Mouse (Mus musculus) lung, adult 2 months (tissue): ENCODE measurements at regions not wholly inside any gene's neighbourhood (a gene's known extent, or its start where the extent isn't known, plus 50 kb on each side); places are given as distances from the start of the nearest gene placed in this dataset.

ENCODE experiments used
- CTCF ChIP-seq: fragments of 200-500 bp; IDR thresholded peaks from 2 replicates; pipeline ENCODE4 v1.5.1; 2011; ENCODE audit warnings: mild to moderate bottlenecking, low read length, control low read depth; ENCODE audit not compliant: insufficient read depth
- POLR2A ChIP-seq: fragments of 200-500 bp; IDR thresholded peaks from 2 replicates; pipeline ENCODE4 v1.6.1; 2011; ENCODE audit warnings: low read depth, mild to moderate bottlenecking, control low read depth, low read length, borderline replicate concordance; ENCODE audit errors: extremely low read depth

DNA sequence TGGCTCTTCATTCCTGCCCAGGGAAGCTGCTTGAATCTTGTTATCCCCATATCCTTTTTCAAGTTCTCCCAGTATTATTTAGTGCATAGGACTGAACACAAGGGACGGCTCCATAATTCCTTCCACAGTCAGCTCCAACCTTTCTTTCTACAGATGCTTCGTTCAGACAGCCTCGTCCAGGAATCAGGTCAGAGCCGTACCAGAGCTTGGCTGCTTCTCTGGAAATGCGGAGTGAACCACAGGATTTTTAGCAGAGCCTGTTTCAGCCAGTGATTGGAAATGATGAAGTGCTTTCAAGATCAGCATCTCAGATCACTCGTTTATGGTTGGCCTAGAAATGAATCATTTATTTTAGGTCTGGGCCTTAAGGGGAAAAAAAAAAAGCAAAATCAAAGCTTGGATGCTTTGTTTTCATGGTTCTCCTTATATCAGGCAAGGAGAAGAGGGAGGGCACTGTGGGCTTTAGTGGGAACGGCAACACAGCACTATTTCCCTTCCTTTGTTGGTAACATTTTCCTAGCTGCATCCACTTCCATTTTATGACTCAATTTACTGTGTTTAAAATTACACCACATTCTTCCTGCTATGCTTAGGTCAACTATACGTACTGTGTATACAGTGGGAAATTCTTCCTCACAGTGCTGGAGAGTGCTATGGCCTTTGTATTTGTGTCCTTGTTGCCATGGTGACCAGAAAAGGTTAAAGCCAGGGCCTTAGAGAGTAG lies 161.9 kb upstream of the Ccdc122 start:
- no peak for TF ChIP-seq POLR2A
- TF ChIP-seq CTCF: no peak
